ENCODE assay signal across 26 mouse cellular contexts in the genomic region with DNA sequence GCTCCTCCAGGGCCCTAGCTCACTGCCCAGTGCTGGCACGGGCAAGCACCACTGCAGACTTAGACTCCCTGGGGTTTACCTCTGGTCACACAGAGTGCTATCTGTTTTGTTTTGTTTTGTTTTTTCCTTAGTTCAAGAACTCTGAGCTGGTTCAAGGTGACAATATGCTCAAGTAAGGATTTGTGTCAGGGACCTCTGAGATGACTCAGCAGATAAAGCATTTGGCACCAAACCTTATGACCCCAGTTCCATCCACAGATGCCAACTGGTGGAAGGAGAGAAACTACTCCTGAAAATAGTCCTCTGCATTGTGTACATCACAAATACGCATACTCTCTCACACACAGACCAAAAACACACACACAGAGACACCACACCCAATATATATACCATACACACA.
DNase-seq lines count a peak whose midpoint lies in the region; ATAC-seq and TF ChIP-seq lines count a peak whose summit lies in the region.
"Had no signal": no experiment of that assay in that cellular context is flagged by ENCODE, and none has a peak within 500 bp of the region (broad histone marks: within the 10 kb centered on the region; RNA-seq: fewer than 3 reads in every experiment).

No protein-coding gene starts in this region.

- no peak for TF ChIP-seq POLR2A in liver, adult 2 months (IDR thresholded peaks at IDR 0.05; ENCODE audit: extremely low read depth, insufficient read depth, low read length)

- H3K4me2 ChIP-seq in intestine, embryonic 16.5 days (ENCODE audit: low read depth, low read length): no peak overlapping the region
- H3K4me2 ChIP-seq: forebrain, embryonic 15.5 days; heart, embryonic 12.5 days; heart, embryonic 15.5 days; hindbrain, embryonic 13.5 days had no signal

- H3K27me3 ChIP-seq in liver, adult 2 months (ENCODE audit: control insufficient read depth, insufficient read depth, low read length): no peaks in the 10 kb centered on the region
- H3K27me3 ChIP-seq in intestine, embryonic 16.5 days (replicated peaks; ENCODE audit: control insufficient read depth, insufficient read depth, low read length): no peaks in the 10 kb centered on the region
- H3K27me3 ChIP-seq: CH12.LX; forebrain, embryonic 15.5 days; heart, embryonic 12.5 days; heart, embryonic 15.5 days; hindbrain, embryonic 13.5 days had no signal

- WGBS in liver, adult 2 months: 98% methylated on average over 2 of the region's 2 CpGs
- 86% methylated on average over 2 of the region's 2 CpGs for WGBS in intestine, embryonic 16.5 days

- 0 out of 2 replicates have a peak, but pooled peaks cover 2% of the 10 kb centered on the region for H3K4me1 ChIP-seq in liver, adult 2 months (ENCODE audit: control insufficient read depth, insufficient read depth, low read length)
- H3K4me1 ChIP-seq in intestine, embryonic 16.5 days (ENCODE audit: control insufficient read depth, insufficient read depth, low read length): no peaks in the 10 kb centered on the region
- H3K4me1 ChIP-seq: forebrain, embryonic 15.5 days; heart, embryonic 12.5 days; heart, embryonic 15.5 days; hindbrain, embryonic 10.5 days; hindbrain, embryonic 13.5 days had no signal

- no peak overlapping the region for H3K27ac ChIP-seq in liver, adult 2 months (replicated peaks; ENCODE audit: insufficient read depth, low read depth, low read length)
- H3K27ac ChIP-seq in intestine, embryonic 16.5 days (ENCODE audit: low read length): no peak overlapping the region
- H3K27ac ChIP-seq: forebrain, embryonic 15.5 days; heart, embryonic 15.5 days; hindbrain, embryonic 10.5 days; hindbrain, embryonic 13.5 days had no signal

- no peak overlapping the region for H3K9ac ChIP-seq in liver, adult 2 months (ENCODE audit: low read depth, low read length)
- H3K9ac ChIP-seq in intestine, embryonic 16.5 days (ENCODE audit: low read depth, low read length): no peak overlapping the region
- H3K9ac ChIP-seq: forebrain, embryonic 15.5 days; heart, embryonic 12.5 days; heart, embryonic 15.5 days; hindbrain, embryonic 13.5 days had no signal

- peak; percentile 63 for DNase-seq in adrenal gland, adult 2 months
- no peak for DNase-seq in adrenal gland, adult 18-20 months (ENCODE audit: low spot score in 2 of 2)
- peak; percentile 6 for DNase-seq in liver, adult 2 months (ENCODE audit: extremely low read depth, low read depth, low spot score)
- DNase-seq in liver: no peak
- no peak for DNase-seq in Muller cell, postnatal 12 days (ENCODE audit: inconsistent ontology term)
- DNase-seq: B cell, adult 2 months; cerebellum, adult 11 months; cerebellum, adult 8-10 months; cerebellum, postnatal 10 days; cerebellum, postnatal 36 days; embryo, embryonic 11 days; gastrocnemius, postnatal 25 days; heart, adult 18-20 months; heart, postnatal 10 days; heart, postnatal 36 days; kidney, adult 11 months had no signal

- H3K9me3 ChIP-seq in intestine, embryonic 16.5 days (ENCODE audit: control insufficient read depth, low read length): no peaks in the 10 kb centered on the region
- H3K9me3 ChIP-seq: forebrain, embryonic 15.5 days; heart, embryonic 15.5 days; hindbrain, embryonic 10.5 days; hindbrain, embryonic 13.5 days had no signal

- H3K79me2 ChIP-seq in liver, adult 2 months (ENCODE audit: control insufficient read depth, insufficient read depth, low read length): no peaks in the 10 kb centered on the region

- H3K36me3 ChIP-seq in liver, adult 2 months (ENCODE audit: control insufficient read depth, insufficient read depth, low read length): no peaks in the 10 kb centered on the region
- no peaks in the 10 kb centered on the region for H3K36me3 ChIP-seq in intestine, embryonic 16.5 days (ENCODE audit: control insufficient read depth, insufficient read depth, low read length)
- H3K36me3 ChIP-seq: forebrain, embryonic 15.5 days; G1E; heart, embryonic 12.5 days; heart, embryonic 15.5 days; hindbrain, embryonic 10.5 days; hindbrain, embryonic 13.5 days had no signal

- no peak overlapping the region for H3K4me3 ChIP-seq in liver, adult 2 months (ENCODE audit: insufficient read depth, low read depth, low read length)
- H3K4me3 ChIP-seq in intestine, embryonic 16.5 days (ENCODE audit: low read length): no peak overlapping the region
- H3K4me3 ChIP-seq: forebrain, embryonic 15.5 days; heart, embryonic 12.5 days; heart, embryonic 15.5 days; hindbrain, embryonic 10.5 days; hindbrain, embryonic 13.5 days had no signal

- ATAC-seq in intestine, embryonic 16.5 days: peak; percentile 25; the same call in 1 of the 2 replicates
- no peak for ATAC-seq in erythroblast, adult 5-6 weeks (replicated peaks; ENCODE audit: low FRiP score, poor library complexity, severe bottlenecking)
- ATAC-seq: forebrain, embryonic 15.5 days; hindbrain, embryonic 16.5 days had no signal

- no peak for TF ChIP-seq CTCF in liver, adult 2 months (IDR thresholded peaks at IDR 0.05; ENCODE audit: low read depth, low read length)

Comparison
In these comparisons a context has a peak if more than half of its experiments do, and no peak if none do; other contexts are left out.
1. DNase-seq: peak in adrenal gland, adult 2 months (single experiment) and liver, adult 2 months (single experiment); none in adrenal gland, adult 18-20 months (0 of 2), liver (single experiment) and Muller cell, postnatal 12 days (single experiment).